Mouse (Mus musculus): Measurements from ENCODE around the gene Pelo. TPM values are rescaled to one million over a fixed set of nuclear protein-coding genes. Genes with fewer than 3 reads are reported as not detected.

Pelo gene
- 5.9 TPM for polyA plus RNA-seq (2017; shearing (Covaris generic))

GRCm38 (mm10) chr13:115090069-115090976 is at the start of gene Pelo:
TSS of gene Pelo (minus strand) at chr13:115090186.

GRCm38 (mm10) chr13:115101355-115102191 is 11.6 kb upstream of the Pelo start, which contains the start of the genes Gm49395 and Itga1:
TSS of gene Gm49395 (minus strand) at chr13:115101921.
TSS of gene Itga1 (minus strand) at chr13:115101964.

Other genes with a start within 250 kb of the Pelo start
- 8.0 TPM for gene Itga2, start 158.1 kb downstream of the Pelo start, polyA plus RNA-seq (2017; shearing (Covaris generic))
- 0.54 TPM for gene Gm49395, start 11.7 kb upstream of the Pelo start, polyA plus RNA-seq (2017; shearing (Covaris generic))
- gene Itga1, start 11.8 kb upstream of the Pelo start, polyA plus RNA-seq (2017; shearing (Covaris generic)), result 0.68 TPM